13 mouse cellular contexts compared by ENCODE assay signal in the genomic region with DNA sequence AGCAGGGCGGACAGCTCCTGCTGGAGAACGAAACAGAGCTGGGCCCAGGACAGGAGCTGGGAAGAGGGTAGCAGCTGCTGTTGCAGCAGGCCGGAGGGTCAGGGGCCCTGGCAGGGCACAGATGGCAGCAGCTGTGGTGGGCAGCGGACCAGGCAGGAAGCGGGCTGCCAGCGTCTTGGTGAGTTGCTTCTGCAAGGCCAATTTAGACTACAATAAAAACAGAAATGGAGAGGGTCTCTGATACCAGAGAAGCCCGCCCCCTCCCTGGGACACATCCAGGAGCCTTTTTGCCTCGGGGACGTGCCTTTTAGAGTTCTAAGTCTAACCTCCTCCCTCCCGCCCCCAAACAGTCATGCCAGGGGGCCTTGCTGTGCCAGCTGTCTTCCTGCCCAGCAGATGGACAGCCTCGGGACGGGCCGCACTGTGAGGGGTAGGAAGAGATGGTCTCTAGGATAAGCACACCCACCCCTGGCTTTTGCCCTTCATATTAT. TPM values are rescaled to one million over a fixed set of nuclear protein-coding genes. Genes with fewer than 3 reads are reported as not detected.
A peak's percentile ranks its signal among the peaks of the same experiment; 100 is the strongest.
DNase-seq lines count a peak whose midpoint lies in the region; ATAC-seq lines count a peak whose summit lies in the region.
"Had no signal": no experiment of that assay in that cellular context is flagged by ENCODE, and none has a peak within 500 bp of the region (broad histone marks: within the 10 kb centered on the region; RNA-seq: fewer than 3 reads in every experiment).

No protein-coding gene starts in this region.

- H3K27ac ChIP-seq in heart, embryonic 10.5 days: no peak overlapping the region
- H3K27ac ChIP-seq in hindbrain, embryonic 10.5 days: peak overlapping the region; percentile 56; the same call in 1 of the 2 replicates
- H3K27ac ChIP-seq in midbrain, embryonic 13.5 days: peak overlapping the region; percentile 39; the same call in 1 of the 2 replicates
- H3K27ac ChIP-seq: embryonic facial prominence, embryonic 12.5 days; left cerebral cortex, adult 2 months had no signal

- no peak overlapping the region for H3K4me2 ChIP-seq in midbrain, embryonic 13.5 days (replicated peaks)
- H3K4me2 ChIP-seq: embryonic facial prominence, embryonic 12.5 days; lung, embryonic 14.5 days had no signal

- 63% methylated on average over 13 of the region's 13 CpGs for WGBS in heart, embryonic 10.5 days
- 61% methylated on average over 13 of the region's 13 CpGs for WGBS in hindbrain, embryonic 10.5 days
- 57% methylated on average over 13 of the region's 13 CpGs for whole genome bisulfite sequencing in midbrain, embryonic 13.5 days

- H3K27me3 ChIP-seq in heart, embryonic 10.5 days (ENCODE audit: insufficient read depth, poor library complexity, severe bottlenecking): peaks cover 40% of the 10 kb centered on the region; the same call in 1 of the 2 replicates
- no peaks in the 10 kb centered on the region; the same call in 1 of the 2 replicates for H3K27me3 ChIP-seq in hindbrain, embryonic 10.5 days (ENCODE audit: insufficient read depth, poor library complexity, severe bottlenecking)
- H3K27me3 ChIP-seq in midbrain, embryonic 13.5 days: 0 out of 2 replicates have a peak, but pooled peaks cover 2% of the 10 kb centered on the region
- H3K27me3 ChIP-seq: embryonic facial prominence, embryonic 12.5 days had no signal

- intact Hi-C loops in heart, postnatal 14 days (cut with DNase I): no loop called here

- peaks cover 25% of the 10 kb centered on the region for H3K36me3 ChIP-seq in heart, embryonic 10.5 days
- peaks cover 35% of the 10 kb centered on the region for H3K36me3 ChIP-seq in hindbrain, embryonic 10.5 days
- peaks cover 33% of the 10 kb centered on the region for H3K36me3 ChIP-seq in midbrain, embryonic 13.5 days

- H3K4me3 ChIP-seq in heart, embryonic 10.5 days: no peak overlapping the region
- H3K4me3 ChIP-seq in hindbrain, embryonic 10.5 days: no peak overlapping the region
- H3K4me3 ChIP-seq in midbrain, embryonic 13.5 days (replicated peaks): no peak overlapping the region
- H3K4me3 ChIP-seq: embryonic facial prominence, embryonic 12.5 days; left cerebral cortex, adult 2 months had no signal

- H3K9ac ChIP-seq in midbrain, embryonic 13.5 days (replicated peaks): peak overlapping the region; percentile 15; the same call in 1 of the 2 replicates
- H3K9ac ChIP-seq: embryonic facial prominence, embryonic 12.5 days; lung, embryonic 14.5 days had no signal

- H3K4me1 ChIP-seq in heart, embryonic 10.5 days: peaks cover 20% of the 10 kb centered on the region
- peaks cover 22% of the 10 kb centered on the region for H3K4me1 ChIP-seq in hindbrain, embryonic 10.5 days (replicated peaks)
- peaks cover 18% of the 10 kb centered on the region for H3K4me1 ChIP-seq in midbrain, embryonic 13.5 days (replicated peaks)

- H3K9me3 ChIP-seq in heart, embryonic 10.5 days: no peaks in the 10 kb centered on the region
- no peaks in the 10 kb centered on the region for H3K9me3 ChIP-seq in hindbrain, embryonic 10.5 days
- no peaks in the 10 kb centered on the region for H3K9me3 ChIP-seq in midbrain, embryonic 13.5 days
- H3K9me3 ChIP-seq: embryonic facial prominence, embryonic 12.5 days had no signal

- DNase-seq in heart, embryonic 10.5 days (ENCODE audit: low spot score): peak; percentile 71
- DNase-seq in heart, postnatal 14 days: no peak
- peak; percentile 31 for DNase-seq in lung, postnatal 14 days
- DNase-seq in lung, adult 18-20 months: no peak
- no peak for DNase-seq in hindbrain, embryonic 10.5 days (ENCODE audit: low spot score)
- DNase-seq in B cell, adult 2 months: no peak
- DNase-seq: heart, adult 11 months; lung, embryonic 14.5 days; thymus, postnatal 25 days had no signal

- 0 out of 2 replicates have a peak, but pooled peaks have one; percentile 19 for ATAC-seq in midbrain, embryonic 13.5 days
- ATAC-seq: activated CD4-positive, CD25-positive, alpha-beta regulatory T cell, adult 4 months had no signal

RNA-seq across cellular contexts. Expression of a gene that starts 8.9 kb away (rescaled TPM):
- polyA plus RNA-seq in heart, embryonic 10.5 days (2016; fragmentation: Nextera tagmentation; extraction: Ambion mirVana): 194 and 211 TPM in 2 replicates
- total RNA-seq in heart, postnatal 14 days (2021): 100 to 1,000 TPM; 158 TPM
- 219 and 260 TPM in 2 replicates for polyA plus RNA-seq in hindbrain, embryonic 10.5 days (2016; fragmentation: Nextera tagmentation; extraction: Ambion mirVana)
- polyA plus RNA-seq in midbrain, embryonic 13.5 days (2015; fragmentation: Nextera tagmentation; extraction: Ambion mirVana): 311 and 312 TPM in 2 replicates

RNA-seq across cellular contexts. Expression of a gene that starts 9.9 kb away (rescaled TPM):
- 67.4 and 67.9 TPM in 2 replicates for polyA plus RNA-seq in heart, embryonic 10.5 days (2016; fragmentation: Nextera tagmentation; extraction: Ambion mirVana)
- 10 to 100 TPM; 53.4 to 55.2 TPM for total RNA-seq in heart, postnatal 14 days (2021)
- polyA plus RNA-seq in hindbrain, embryonic 10.5 days (2016; fragmentation: Nextera tagmentation; extraction: Ambion mirVana): 95.9 and 119 TPM in 2 replicates
- polyA plus RNA-seq in midbrain, embryonic 13.5 days (2015; fragmentation: Nextera tagmentation; extraction: Ambion mirVana): 118 and 122 TPM in 2 replicates

RNA-seq across cellular contexts. Expression of a gene that starts 54.2 kb away (rescaled TPM):
- 16.3 and 20.0 TPM in 2 replicates for polyA plus RNA-seq in heart, embryonic 10.5 days (2016; fragmentation: Nextera tagmentation; extraction: Ambion mirVana)
- total RNA-seq in heart, postnatal 14 days (2021): 1 to 10 TPM; 6.2 to 7.6 TPM
- polyA plus RNA-seq in hindbrain, embryonic 10.5 days (2016; fragmentation: Nextera tagmentation; extraction: Ambion mirVana): 22.7 and 27.3 TPM in 2 replicates
- 21.5 and 23.6 TPM in 2 replicates for polyA plus RNA-seq in midbrain, embryonic 13.5 days (2015; fragmentation: Nextera tagmentation; extraction: Ambion mirVana)

Comparison
In these comparisons a context has a peak if more than half of its experiments do, and no peak if none do; other contexts are left out.
1. DNase-seq: peak in heart, embryonic 10.5 days (single experiment) and lung, postnatal 14 days (single experiment); none in heart, postnatal 14 days (0 of 2), lung, adult 18-20 months (0 of 2), hindbrain, embryonic 10.5 days (single experiment) and B cell, adult 2 months (0 of 2).